Mouse (Mus musculus) c-Kit-positive CD71-positive TER-119-positive erythroid progenitor cells, embryonic 14.5 days (primary cell): ENCODE measurements around the gene Kif5c.

Source experiments
- DNase-seq: peaks from one replicate; pipeline ENCODE4 v3.0.0-alpha.2; 2013; ENCODE audit warnings: low spot score

The Kif5c gene

GRCm38 (mm10) chr2:49719854-49720253, 100.8 kb downstream of the Kif5c start:
- DNase-seq = no peak

GRCm38 (mm10) chr2:49720343-49720742, 101.2 kb downstream of the Kif5c start:
- DNase-seq = no peak

GRCm38 (mm10) chr2:49722331-49722730, 103.2 kb downstream of the Kif5c start:
- DNase-seq = no peak

DNA sequence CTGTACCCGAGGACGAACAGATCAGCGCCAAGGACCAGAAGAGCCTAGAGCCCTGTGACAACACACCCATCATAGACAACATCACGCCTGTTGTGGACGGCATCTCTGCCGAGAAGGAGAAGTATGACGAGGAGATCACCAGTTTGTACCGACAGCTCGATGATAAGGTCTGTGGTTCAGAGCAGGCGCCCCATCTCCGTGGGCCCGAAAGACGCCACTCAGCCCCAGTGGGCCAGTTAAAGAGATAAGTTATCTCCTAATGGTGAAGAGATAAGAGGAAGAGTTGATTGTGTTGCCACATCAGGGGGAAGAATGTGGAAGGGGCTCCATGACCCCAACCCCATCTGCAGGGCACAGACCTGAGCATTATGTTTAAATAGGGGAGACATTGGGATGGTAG, 103.9 kb downstream of the Kif5c start:
- DNase-seq = no peak

GRCm38 (mm10) chr2:49726672-49727071, 107.6 kb downstream of the Kif5c start:
- DNase-seq = no peak

- DNase-seq = peak; percentile 30
Observed at GRCm38 (mm10) chr2:49727199-49727598, 108.1 kb downstream of the Kif5c start.

GRCm38 (mm10) chr2:49727686-49728085, 108.6 kb downstream of the Kif5c start:
- no peak for DNase-seq

- no peak for DNase-seq
Observed at GRCm38 (mm10) chr2:49728896-49729610, 110.0 kb downstream of the Kif5c start.

- no peak for DNase-seq
Observed at GRCm38 (mm10) chr2:49729611-49729969, 110.5 kb downstream of the Kif5c start.

DNA sequence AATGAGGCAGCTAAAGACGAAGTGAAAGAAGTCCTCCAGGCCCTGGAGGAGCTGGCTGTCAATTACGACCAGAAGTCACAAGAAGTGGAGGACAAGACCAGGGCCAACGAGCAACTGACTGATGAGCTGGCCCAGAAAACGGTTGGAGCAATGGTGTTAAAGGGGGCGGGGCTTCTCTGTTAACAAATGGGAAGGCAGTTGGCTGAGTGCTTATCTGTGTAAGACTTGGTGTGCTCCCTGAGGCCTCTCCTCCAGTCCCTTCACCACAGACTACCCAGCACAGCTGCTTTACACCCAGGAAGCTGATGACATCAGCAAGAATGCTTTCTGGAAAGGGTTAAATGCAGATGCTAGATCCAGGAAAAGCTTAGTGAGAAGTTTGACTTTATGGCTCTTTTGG, 111.1 kb downstream of the Kif5c start:
- DNase-seq = peak; percentile 84

DNA sequence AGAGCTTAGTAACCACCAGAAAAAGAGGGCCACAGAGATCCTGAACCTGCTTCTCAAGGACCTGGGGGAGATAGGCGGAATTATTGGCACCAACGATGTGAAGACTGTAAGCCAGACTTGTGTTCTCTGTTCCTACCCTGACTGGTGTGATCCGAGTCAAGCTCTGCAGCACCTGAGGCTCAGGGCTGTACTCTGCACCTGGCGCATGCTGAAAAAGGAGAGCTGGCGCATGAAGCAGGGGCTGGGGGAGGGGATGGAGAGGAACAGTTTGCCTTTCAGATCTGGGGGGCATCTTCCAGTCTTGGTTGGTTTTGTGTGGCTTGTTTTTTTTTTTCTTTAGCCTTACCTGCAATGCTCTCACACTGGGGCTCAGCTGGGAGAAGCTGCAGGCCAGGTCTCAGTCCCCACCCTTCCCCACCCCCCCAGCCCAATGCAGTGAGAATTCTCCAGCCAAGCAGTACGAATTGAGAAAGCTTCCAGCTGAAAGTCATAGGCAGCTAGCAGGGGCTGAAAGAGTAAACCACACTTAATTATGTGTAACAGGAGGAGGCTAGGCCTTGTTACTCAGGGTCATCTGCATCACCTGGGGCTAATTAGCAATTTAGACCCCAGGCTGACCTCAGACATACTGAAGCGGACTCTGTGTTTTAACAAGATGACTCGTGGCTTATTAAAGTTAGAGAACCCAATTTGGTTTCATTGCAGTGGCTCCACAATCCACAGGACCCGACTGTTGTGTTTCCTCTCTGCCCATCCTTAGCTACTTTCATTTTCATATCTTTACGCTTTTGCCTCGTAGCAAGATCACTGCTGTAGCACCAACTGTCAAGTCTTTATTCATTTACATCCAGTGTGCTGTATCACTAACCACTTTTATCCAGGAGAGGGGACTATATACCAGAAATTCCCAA, 113.9 kb downstream of the Kif5c start:
- DNase-seq = no peak

GRCm38 (mm10) chr2:49733656-49734008, 114.5 kb downstream of the Kif5c start:
- DNase-seq = no peak

GRCm38 (mm10) chr2:49734013-49734780, 115.1 kb downstream of the Kif5c start:
- peak; percentile 74 for DNase-seq

DNA sequence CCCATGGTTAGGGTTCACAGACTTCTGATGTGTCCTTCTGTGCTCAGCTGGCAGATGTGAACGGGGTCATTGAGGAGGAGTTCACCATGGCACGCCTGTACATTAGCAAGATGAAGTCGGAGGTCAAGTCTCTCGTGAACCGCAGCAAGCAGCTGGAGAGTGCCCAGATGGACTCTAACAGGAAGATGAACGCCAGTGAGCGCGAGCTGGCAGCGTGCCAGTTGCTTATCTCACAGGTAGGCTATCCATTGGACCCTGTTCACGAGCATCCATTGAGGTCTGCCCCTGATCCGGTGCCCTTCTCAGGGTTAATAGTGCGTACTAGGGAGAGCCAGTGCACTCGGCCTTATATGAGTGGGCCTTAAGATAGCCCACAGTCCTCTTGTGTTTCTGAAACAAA, 116.3 kb downstream of the Kif5c start:
- no peak for DNase-seq

- DNase-seq = no peak
Observed at GRCm38 (mm10) chr2:49739046-49739445, 119.9 kb downstream of the Kif5c start.

- DNase-seq = no peak
Observed at GRCm38 (mm10) chr2:49741026-49741425, 121.9 kb downstream of the Kif5c start.

- DNase-seq = no peak
Observed at GRCm38 (mm10) chr2:49741895-49742734, 123.0 kb downstream of the Kif5c start.

DNA sequence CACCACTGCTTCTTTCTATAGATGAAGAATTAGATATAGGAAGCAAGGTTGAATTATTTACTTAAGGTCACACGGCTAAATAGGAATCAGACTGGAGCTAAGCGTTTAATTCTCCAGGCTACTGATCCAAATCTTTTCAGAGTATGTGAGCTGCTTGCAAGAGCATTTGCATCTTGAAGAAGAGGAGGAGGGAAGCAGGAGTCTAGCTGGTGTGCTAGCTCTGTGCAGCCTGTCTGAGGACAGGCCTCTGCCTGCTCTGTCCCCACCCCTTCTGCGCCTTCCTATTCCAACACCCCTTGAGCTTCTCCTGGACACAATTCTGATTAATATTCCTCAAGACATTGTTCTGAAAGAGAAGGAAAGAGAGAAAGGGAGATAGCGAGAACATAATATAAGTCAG, 123.8 kb downstream of the Kif5c start:
- no peak for DNase-seq

GRCm38 (mm10) chr2:49743775-49744174, 124.7 kb downstream of the Kif5c start:
- no peak for DNase-seq

DNA sequence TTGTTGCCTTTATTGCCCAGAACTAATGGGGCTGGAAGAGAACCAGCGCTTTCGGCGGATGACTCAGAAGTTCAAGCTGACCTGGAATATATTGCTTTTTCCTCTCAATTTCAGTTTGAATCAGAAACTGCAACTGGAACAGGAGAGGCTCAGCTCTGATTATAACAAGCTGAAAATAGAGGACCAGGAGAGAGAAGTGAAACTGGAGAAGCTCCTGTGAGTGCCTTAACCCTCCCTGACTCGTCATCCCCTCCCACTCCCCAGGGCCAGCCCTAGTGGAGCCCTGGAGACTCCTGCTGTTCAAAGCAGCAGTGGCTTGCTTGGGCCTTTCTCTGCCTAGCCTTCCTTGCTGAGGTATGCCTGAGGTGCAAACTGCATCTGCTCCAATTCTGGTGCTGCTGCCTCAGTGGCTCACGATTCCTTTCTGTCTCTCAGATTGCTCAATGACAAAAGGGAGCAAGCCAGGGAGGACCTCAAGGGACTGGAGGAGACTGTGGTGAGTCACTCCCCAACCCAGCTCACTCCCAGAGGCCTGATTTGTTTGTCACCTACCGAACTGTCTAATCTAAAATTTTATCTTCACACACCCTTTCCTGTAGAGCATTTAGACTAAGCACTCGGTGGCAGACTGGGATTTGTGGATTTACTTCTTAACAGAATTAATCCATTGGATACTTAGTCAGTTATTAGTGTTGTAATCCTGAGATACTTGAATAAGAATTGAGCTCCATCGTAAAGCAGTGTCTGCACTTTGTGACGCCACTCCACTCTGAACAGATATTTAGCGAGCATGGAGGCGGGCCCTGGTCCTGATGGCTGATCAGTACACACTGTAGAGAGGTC, 125.4 kb downstream of the Kif5c start:
- no peak for DNase-seq
